Mouse (Mus musculus) hindbrain, embryonic 14.5 days (tissue): ENCODE data around the gene Nbea. TPM values are rescaled to one million over a fixed set of nuclear protein-coding genes. Genes with fewer than 3 reads are reported as not detected.
A peak's percentile ranks its signal among the peaks of the same experiment; 100 is the strongest.

Source experiments
- ATAC-seq: fragments of 200-750 bp; cut with Nextera tagmentation; 2 replicates; pipeline ENCODE4 v1.8.0; 2017; ENCODE audit warnings: moderate number of reproducible peaks, mild to moderate bottlenecking, moderate TSS enrichment, moderate library complexity; ENCODE audit not compliant: low FRiP score
- DNase-seq: peaks from one replicate; pipeline ENCODE4 v3.0.0-alpha.2; 2015; ENCODE audit warnings: low spot score
- H3K27ac ChIP-seq: fragments of 300-500 bp; sonication (generic); 2 replicates; pipeline ENCODE4 v1.5.1; 2014; ENCODE audit warnings: mild to moderate bottlenecking, moderate library complexity
- H3K27me3 ChIP-seq: fragments of 300-500 bp; sonication (generic); 2 replicates; pipeline ENCODE4 v1.6.1; 2014; ENCODE audit warnings: mild to moderate bottlenecking, low read length, mixed read lengths; ENCODE audit not compliant: control insufficient read depth, insufficient read depth
- H3K36me3 ChIP-seq: fragments of 300-500 bp; sonication (generic); replicated peaks from 2 replicates; pipeline ENCODE4 v1.6.1; 2014; ENCODE audit not compliant: control insufficient read depth, insufficient read depth
- H3K4me1 ChIP-seq: fragments of 300-500 bp; sonication (generic); replicated peaks from 2 replicates; pipeline ENCODE4 v1.6.1; 2014; ENCODE audit warnings: antibody characterized with exemption, low read length, mixed read lengths; ENCODE audit not compliant: control insufficient read depth, insufficient read depth
- H3K4me2 ChIP-seq: fragments of 300-500 bp; sonication (generic); replicated peaks from 2 replicates; pipeline ENCODE4 v1.6.1; 2014; ENCODE audit warnings: mild to moderate bottlenecking, moderate library complexity
- H3K4me3 ChIP-seq: fragments of 300-500 bp; sonication (generic); replicated peaks from 2 replicates; pipeline ENCODE4 v1.5.1; 2014; ENCODE audit warnings: mild to moderate bottlenecking, low read length
- H3K9ac ChIP-seq: fragments of 300-500 bp; sonication (generic); 2 replicates; pipeline ENCODE4 v1.6.1; 2014
- H3K9me3 ChIP-seq: fragments of 300-500 bp; sonication (generic); 2 replicates; pipeline ENCODE4 v1.6.1; 2016; ENCODE audit warnings: low read length; ENCODE audit not compliant: control insufficient read depth
- WGBS: fragments of 180-500 bp; shearing (Covaris S2); extraction: QIAGEN DNeasy Blood & Tissue Kit; methylation state at CpG from one replicate; pipeline ENCODE4 v1.1.7; 2014; 5-methylcytosine and 5-hydroxymethylcytosine counted together
- polyA plus RNA-seq: library from polyadenylated mRNA; unstranded; fragments of >200 nt; fragmentation: Nextera tagmentation; extraction: Ambion mirVana; gene quantifications from 2 replicates; pipeline ENCODE4 v1.2.1, GENCODE M21; 2014

The Nbea gene
- polyA plus RNA-seq, 1 experiment from 2014 or later = 86.2 TPM

GRCm38 (mm10) chr3:55686993-55687392 lies 496.5 kb downstream of the Nbea start:
- Histone ChIP-seq H3K9ac (no peak overlapping the region), H3K36me3 (no peaks in the 10 kb centered on the region), H3K27ac (peak overlapping the region; percentile 23; the same call in 1 of the 2 replicates), H3K4me1 (peaks cover 22% of the 10 kb centered on the region), H3K9me3 (no peaks in the 10 kb centered on the region), H3K4me3 (no peak overlapping the region), H3K27me3 (no peaks in the 10 kb centered on the region), H3K4me2 (no peak overlapping the region)
- WGBS = 60% methylated on average over 6 of the region's 6 CpGs
- ATAC-seq = no peak
- DNase-seq = no peak

DNA sequence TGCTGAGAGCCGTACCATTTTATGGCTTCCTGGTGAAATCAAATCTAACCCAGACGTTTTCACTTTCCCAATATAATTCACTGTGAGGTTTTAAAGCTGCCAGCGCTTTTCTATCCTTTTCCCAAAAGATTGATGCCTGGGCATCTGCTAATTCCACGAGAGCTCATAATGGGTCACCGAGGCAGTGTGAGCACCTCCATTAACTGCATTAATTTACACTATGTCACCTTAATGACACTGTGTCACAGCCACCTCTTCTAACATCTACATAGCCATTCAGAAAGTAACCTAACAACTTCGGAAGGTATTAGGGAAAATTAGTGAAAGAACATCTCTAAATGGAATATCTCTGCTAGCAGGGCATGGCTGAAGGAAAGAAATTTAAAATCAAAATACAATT lies 497.9 kb downstream of the Nbea start:
- Histone ChIP-seq H3K27me3 (no peaks in the 10 kb centered on the region), H3K4me3 (no peak overlapping the region), H3K4me1 (peaks cover 22% of the 10 kb centered on the region), H3K27ac (peak overlapping the region; percentile 86), H3K4me2 (no peak overlapping the region), H3K9ac (no peak overlapping the region), H3K36me3 (no peaks in the 10 kb centered on the region; the same call in 1 of the 2 replicates), H3K9me3 (no peaks in the 10 kb centered on the region)
- ATAC-seq (no peak), DNase-seq (no peak)
- 36% methylated on average over 6 of the region's 6 CpGs for WGBS

GRCm38 (mm10) chr3:55684892-55685291 lies 498.6 kb downstream of the Nbea start:
- Histone ChIP-seq H3K4me3 (no peak overlapping the region), H3K27ac (peak overlapping the region; percentile 86), H3K4me2 (no peak overlapping the region), H3K9ac (peak overlapping the region; percentile 40; the same call in 1 of the 2 replicates), H3K27me3 (no peaks in the 10 kb centered on the region), H3K9me3 (no peaks in the 10 kb centered on the region), H3K4me1 (peaks cover 22% of the 10 kb centered on the region), H3K36me3 (peaks cover 3% of the 10 kb centered on the region; the same call in 1 of the 2 replicates)
- 15% methylated on average over 4 of the region's 4 CpGs for WGBS
- ATAC-seq (no peak), DNase-seq (peak; percentile 65)

- ATAC-seq = no peak
- peaks cover 8% of the 10 kb centered on the region; the same call in 1 of the 2 replicates for H3K36me3 ChIP-seq
Observed at GRCm38 (mm10) chr3:55677691-55678090, 505.8 kb downstream of the Nbea start.

DNA sequence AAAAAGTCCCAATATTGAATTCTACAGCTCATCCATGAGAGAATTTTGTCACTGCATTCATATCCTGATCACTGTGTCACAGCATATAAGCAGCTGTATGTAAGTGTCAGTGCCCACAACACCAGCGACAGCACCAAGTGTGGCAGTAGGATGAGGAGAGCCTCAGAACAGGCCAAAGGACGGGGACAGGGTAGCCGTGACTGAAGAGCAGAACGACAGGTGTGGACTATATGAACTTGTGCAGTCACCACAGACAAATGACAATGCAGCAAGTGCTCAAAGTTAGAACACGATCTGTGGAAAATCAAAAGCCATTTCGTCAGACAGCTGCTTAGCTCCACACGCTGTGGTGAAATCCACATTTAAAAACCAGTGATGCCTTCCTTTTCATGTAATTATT lies 509.3 kb downstream of the Nbea start:
- WGBS = 84% methylated on average over 7 of the region's 7 CpGs
- DNase-seq (no peak), ATAC-seq (no peak)
- Histone ChIP-seq H3K9ac (no peak overlapping the region), H3K27ac (0 out of 2 replicates have a peak overlapping the region, but pooled peaks have one; percentile 9), H3K4me3 (no peak overlapping the region), H3K4me2 (no peak overlapping the region), H3K4me1 (peaks cover 5% of the 10 kb centered on the region), H3K36me3 (peaks cover under 1% of the 10 kb centered on the region; the same call in 1 of the 2 replicates), H3K27me3 (no peaks in the 10 kb centered on the region), H3K9me3 (no peaks in the 10 kb centered on the region)

More at GRCm38 (mm10) chr3:55677691-55678090, 505.8 kb downstream of the Nbea start:
- Histone ChIP-seq H3K4me1 (no peaks in the 10 kb centered on the region), H3K27ac (no peak overlapping the region), H3K9me3 (no peaks in the 10 kb centered on the region), H3K9ac (no peak overlapping the region), H3K27me3 (no peaks in the 10 kb centered on the region), H3K4me3 (no peak overlapping the region), H3K4me2 (no peak overlapping the region)
- DNase-seq = no peak
- WGBS = 73% methylated on average over 2 of the region's 2 CpGs

GRCm38 (mm10) chr3:55667048-55667447 lies 516.5 kb downstream of the Nbea start:
- no peak overlapping the region for H3K4me2 ChIP-seq
- H3K4me3 ChIP-seq = no peak overlapping the region
- H3K36me3 ChIP-seq = no peaks in the 10 kb centered on the region
- no peaks in the 10 kb centered on the region for H3K9me3 ChIP-seq
- DNase-seq (no peak), ATAC-seq (no peak)
- no peak overlapping the region for H3K27ac ChIP-seq
- peaks cover 17% of the 10 kb centered on the region for H3K4me1 ChIP-seq
- no peak overlapping the region for H3K9ac ChIP-seq
- 78% methylated on average over 6 of the region's 6 CpGs for WGBS
- H3K27me3 ChIP-seq = no peaks in the 10 kb centered on the region

GRCm38 (mm10) chr3:55665928-55666327 lies 517.6 kb downstream of the Nbea start:
- no peaks in the 10 kb centered on the region for H3K27me3 ChIP-seq
- no peaks in the 10 kb centered on the region for H3K36me3 ChIP-seq
- no peak overlapping the region for H3K9ac ChIP-seq
- H3K4me3 ChIP-seq = no peak overlapping the region
- 52% methylated on average over 5 of the region's 5 CpGs for WGBS
- no peak for ATAC-seq
- H3K4me1 ChIP-seq = peaks cover 13% of the 10 kb centered on the region
- DNase-seq = no peak
- no peaks in the 10 kb centered on the region for H3K9me3 ChIP-seq
- 0 out of 2 replicates have a peak overlapping the region, but pooled peaks have one; percentile 38 for H3K27ac ChIP-seq
- H3K4me2 ChIP-seq = no peak overlapping the region

GRCm38 (mm10) chr3:55664713-55665112 lies 518.8 kb downstream of the Nbea start:
- ATAC-seq (no peak), DNase-seq (no peak)
- Histone ChIP-seq H3K27ac (no peak overlapping the region), H3K9ac (no peak overlapping the region), H3K9me3 (no peaks in the 10 kb centered on the region), H3K4me1 (0 out of 2 replicates have a peak, but pooled peaks cover 12% of the 10 kb centered on the region), H3K4me3 (no peak overlapping the region), H3K36me3 (no peaks in the 10 kb centered on the region), H3K4me2 (no peak overlapping the region), H3K27me3 (no peaks in the 10 kb centered on the region)
- WGBS = 85% methylated on average over 3 of the region's 3 CpGs

- H3K4me2 ChIP-seq = no peak overlapping the region
- no peak overlapping the region for H3K27ac ChIP-seq
- no peaks in the 10 kb centered on the region for H3K27me3 ChIP-seq
- DNase-seq (no peak), ATAC-seq (no peak)
- no peaks in the 10 kb centered on the region for H3K9me3 ChIP-seq
- no peaks in the 10 kb centered on the region for H3K36me3 ChIP-seq
- no peak overlapping the region for H3K9ac ChIP-seq
- H3K4me1 ChIP-seq = 0 out of 2 replicates have a peak, but pooled peaks cover 12% of the 10 kb centered on the region
- H3K4me3 ChIP-seq = no peak overlapping the region
- WGBS = 74% methylated on average over 9 of the region's 9 CpGs
Observed at GRCm38 (mm10) chr3:55661678-55662445, 521.6 kb downstream of the Nbea start.
